Mouse (Mus musculus) spleen, adult 18-20 months (tissue): ENCODE measurements around the gene Duox2.
A peak's percentile ranks its signal among the peaks of the same experiment; 100 is the strongest.

Experiments
- DNase-seq, 2 experiments: peaks; one replicate each; pipeline ENCODE4 v3.0.0; 2022; ENCODE audit warnings: mixed read lengths in 2 of 2

The Duox2 gene

DNA sequence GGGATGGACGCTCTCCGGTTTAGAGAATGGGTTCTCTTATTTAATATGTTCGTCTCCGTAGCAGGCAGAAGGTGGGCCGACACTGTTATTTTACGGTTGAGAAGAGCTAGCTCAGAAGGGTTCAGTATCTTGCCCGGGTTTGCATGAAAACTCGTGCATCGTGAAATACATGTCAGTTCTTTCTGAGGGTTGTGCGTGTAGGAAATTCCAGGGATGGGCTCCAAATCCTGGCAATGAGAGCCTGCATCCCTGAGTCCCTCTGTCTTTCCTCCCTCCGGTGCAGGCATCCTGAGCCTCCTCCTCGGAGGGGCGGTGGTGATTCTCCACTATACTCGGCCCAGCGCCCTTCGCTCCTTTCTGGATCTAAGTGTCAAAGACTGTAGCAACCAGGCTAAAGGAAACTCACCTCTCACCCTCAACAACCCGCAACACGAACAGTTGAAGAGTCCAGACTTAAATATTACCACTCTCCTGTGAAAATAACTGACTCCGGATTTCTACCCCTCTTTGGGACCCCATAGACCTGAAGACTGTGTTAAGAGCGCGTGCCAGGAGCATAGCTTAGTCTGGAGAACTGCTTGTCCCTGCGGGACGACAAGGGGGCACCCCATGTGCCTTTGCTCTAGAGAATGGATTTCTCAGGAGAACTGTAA lies 3.8 kb upstream of the Duox2 start:
- DNase-seq = no peak

DNA sequence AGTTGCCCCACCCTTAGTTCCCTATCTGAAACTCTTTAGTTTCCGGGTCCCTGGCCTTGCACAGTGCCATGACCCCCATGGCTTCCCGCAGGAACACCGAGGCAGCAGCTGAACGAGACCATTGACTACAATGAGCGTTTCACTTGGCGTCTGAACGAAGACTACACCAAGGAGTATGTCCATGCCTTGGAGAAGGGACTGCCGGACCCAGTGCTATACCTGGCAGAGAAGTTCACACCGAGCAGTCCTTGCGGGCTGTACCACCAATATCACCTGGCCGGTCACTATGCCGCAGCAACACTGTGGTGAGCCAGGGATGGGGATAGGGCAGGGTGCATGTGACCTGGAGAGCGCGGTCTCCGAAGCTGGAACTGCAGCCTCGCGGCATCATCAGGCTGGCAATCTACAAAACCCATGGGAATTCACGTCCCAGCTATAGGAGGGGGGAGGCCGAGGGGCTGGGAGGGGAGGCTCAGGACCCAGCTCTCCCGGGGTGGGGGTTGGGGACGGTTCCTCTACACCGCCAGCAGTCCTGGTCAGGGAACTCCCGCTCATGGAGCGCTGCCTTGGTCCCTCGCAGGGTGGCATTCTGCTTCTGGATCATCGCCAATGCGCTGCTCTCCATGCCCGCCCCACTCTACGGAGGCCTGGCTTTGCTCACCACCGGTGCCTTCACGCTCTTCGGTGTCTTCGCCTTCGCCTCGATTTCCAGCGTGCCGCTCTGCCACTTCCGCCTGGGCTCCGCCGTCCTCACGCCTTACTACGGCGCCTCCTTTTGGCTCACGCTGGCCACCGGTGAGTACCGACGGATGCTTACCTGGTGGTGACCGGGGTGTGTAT lies 3.1 kb upstream of the Duox2 start:
- peak in 1 of 2 experiments; percentile 33 for DNase-seq

DNA sequence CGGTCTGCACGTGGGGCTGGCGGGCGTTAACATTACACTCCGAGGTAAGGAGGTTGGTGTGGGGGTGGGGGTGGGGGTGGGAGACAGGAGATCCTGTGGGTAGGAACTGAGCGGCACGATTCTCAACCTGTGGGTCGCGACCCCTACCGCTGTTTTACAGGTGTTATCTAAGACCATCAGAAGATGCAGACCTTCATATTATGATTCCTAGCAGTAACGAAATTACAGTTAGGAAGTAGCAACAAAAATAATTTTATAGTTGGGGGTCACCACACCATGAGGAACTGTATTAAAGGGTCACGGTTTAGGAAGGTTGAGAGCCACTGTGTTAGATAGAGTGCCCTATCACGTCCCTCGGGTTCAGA lies 2.4 kb upstream of the Duox2 start:
- DNase-seq = no peak

DNA sequence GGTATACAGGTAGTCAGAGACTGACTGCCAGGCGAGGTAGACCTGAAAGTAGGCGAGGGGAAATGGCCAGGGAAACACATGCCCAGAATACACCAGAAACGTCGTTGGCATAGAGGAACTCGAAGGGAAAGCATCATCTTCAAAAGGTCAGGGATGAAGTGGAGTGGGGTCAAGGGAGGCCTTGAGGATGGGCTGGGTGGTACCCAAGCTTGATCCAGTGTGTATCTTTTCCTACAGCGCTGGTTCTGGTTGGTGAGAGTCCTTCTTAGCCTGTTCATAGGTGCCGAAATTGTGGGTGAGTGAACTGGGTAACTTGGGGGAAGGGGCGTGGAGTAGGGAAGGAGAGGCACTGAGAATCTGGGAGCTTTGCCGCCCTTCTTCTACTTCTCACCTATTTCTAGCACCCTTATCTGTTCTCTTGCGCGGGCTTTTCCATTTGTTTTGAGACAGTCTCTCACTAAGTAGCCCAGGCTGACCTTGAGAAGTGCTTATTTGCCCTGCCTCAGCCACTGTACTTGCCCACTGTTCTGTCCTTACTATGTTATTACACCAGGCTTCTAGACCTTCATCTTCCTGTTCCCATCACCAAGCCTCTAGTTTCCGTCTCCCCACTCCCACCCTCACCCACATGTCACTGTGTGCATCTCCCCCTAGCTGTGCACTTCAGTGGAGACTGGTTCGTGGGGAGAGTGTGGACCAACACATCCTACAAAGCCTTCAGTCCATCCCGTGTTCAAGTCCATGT lies 1.8 kb upstream of the Duox2 start:
- no peak for DNase-seq

DNA sequence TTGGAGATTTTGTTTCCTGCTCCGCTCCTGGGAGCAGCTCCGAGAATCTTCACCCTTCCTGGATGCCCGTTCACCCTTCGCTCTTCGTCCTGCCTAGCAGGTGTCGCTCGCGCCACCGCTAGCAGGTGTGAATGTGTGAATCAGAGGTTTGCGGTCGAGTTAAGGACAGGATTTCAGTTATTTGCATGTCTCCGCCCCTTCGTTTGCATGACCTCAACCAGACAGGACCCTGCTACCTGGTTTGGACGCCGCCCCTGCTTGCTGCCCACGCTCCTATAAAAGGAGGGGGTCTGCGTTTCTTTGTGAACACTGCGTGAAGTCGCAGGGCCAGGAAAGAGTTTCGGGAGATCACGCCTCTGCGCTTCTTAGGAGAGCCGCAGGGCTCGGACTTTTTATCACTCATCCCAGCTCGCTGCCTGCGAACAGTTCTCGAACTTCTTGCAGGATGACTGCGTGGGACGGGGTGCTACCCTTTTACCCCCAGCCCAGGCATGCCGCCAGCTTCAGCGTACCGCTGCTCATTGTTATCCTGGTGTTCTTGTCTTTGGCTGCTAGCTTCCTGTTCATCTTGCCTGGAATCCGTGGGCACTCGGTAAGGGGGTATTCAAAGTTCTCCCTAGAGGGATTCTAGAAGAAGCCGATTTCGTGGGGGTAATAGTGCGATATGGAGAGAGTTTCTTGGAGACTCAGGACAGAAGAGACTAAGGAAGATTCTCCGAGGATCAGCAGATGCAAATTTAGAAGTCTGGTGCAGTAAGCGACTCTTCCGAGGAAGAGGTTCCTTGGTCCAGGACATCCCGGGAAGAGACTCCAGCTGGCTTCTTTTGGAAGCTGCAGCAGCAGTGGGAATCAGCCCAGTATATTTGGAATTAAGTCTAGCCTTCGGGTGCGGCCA lies 594 bp upstream of the Duox2 start, which contains the start of gene Duoxa2:
TSS of gene Duoxa2 (plus strand) at position 305 of the 895 bp plus-strand sequence.
- DNase-seq = peak in 1 of 2 experiments; percentile 7

DNA sequence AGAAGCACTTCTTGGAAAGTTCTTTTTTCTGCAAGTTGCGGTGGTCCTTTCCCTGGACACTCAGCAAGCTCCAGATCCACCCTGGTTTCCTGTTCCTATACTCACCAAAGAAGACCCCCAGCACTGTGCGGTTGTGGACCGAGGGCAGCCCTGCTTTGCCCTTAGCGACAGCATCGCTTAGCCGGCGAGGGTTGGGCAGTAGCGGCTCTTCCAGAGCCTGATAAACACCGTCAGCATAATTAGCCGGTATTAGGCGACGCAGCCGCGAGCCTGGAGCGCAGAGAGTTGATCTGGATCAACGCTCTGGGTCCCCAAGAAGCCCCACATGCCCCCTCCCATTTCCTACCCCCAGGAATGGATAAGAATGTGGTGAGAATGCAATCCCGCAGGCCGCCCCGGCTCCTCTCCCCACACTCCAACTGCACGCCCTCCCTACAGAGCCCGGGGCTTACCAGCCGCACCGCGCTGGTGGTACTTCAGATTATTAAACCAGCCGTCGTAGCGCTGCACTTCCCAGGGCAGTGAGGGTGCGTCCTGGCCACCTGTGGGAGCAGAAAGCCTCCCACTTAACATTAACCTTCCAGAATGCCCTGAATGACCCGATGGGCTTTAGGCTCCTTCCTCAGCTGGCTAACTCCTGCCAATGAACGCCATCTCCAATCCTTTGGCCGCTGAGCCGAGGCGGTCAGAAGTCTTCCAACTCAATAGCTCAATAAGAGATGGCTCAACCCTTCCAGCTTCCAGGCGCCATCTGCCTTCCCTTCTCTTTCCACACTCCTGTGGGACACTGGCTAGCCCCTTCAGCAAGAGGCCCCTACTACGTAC lies 766 bp downstream of the Duox2 start:
- no peak for DNase-seq

DNA sequence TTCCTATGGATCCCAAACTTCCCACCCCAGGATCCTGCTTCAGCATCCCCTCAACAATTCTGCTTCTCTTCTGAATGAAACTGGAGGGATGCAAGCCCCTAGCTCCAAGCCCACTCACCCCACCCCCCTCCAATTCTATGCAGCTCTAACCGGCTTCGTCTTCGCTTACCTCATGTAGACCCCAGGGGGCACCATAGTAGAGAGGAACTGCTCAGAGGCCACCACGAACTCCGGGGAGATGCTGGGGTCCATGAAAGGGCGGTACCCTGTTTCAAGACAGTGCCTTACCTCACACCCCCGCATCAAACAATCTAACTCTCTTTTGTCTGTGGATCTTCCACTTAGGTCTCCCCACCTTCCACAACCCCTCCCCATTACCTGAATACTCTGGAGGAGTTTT lies 3.3 kb downstream of the Duox2 start:
- DNase-seq = no peak

DNA sequence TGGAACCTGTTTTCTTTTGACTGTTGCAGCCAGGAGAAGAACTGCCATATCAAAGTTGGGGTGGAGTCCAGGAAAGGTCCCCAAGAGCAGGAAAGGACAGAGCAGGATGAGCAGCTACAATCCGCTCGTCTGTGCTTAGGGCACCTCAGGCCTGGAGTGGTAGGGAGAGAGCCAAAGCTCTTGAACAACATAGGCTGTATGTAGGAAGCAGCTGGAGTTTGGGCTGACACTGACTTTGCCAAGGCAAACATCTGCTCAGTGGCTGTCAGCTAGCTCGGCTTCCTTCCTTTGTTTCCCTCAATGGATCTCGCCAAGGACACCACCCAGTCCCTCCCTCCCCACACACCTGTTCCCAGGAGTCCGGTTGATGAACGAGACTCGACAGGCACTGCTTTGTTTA lies 12.1 kb downstream of the Duox2 start:
- no peak for DNase-seq

DNA sequence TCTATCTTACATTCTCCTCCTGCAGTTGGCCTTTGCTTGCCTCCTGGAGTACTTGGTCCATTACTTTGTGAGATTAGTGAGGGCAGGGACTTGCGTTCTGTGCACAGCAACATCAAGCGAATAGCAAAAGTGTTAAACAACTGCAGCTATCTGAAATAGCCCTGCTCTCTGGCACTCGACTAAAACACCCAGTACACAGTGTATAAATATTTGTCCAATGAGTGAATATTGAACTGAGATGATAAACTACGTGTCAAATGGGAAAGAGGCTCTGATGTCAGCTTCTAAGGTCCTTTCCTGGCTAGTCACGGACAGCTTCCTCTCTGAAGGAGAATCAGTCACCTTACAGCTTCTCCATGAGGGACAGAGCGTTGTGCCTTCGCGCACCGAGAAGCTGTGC lies 14.2 kb downstream of the Duox2 start:
- DNase-seq = no peak

DNA sequence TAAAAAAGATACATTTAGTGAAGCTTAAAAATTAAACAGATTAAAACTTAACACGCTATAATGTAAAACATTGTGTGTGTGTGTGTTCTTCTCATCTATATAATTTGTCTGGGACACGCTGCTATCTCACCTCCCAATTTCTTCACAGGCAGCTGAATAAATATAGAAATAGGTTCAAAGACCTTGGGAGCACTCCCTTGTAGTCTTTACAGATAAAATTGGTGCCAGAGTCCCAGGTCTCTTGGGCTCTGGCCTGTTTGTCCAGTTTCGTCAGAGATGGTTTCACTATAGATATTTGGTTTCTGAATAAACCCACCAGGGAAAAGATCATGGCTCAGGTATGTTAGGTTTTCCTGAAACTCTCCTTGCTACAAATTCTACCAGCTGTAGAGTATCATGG lies 19.5 kb downstream of the Duox2 start:
- no peak for DNase-seq

DNA sequence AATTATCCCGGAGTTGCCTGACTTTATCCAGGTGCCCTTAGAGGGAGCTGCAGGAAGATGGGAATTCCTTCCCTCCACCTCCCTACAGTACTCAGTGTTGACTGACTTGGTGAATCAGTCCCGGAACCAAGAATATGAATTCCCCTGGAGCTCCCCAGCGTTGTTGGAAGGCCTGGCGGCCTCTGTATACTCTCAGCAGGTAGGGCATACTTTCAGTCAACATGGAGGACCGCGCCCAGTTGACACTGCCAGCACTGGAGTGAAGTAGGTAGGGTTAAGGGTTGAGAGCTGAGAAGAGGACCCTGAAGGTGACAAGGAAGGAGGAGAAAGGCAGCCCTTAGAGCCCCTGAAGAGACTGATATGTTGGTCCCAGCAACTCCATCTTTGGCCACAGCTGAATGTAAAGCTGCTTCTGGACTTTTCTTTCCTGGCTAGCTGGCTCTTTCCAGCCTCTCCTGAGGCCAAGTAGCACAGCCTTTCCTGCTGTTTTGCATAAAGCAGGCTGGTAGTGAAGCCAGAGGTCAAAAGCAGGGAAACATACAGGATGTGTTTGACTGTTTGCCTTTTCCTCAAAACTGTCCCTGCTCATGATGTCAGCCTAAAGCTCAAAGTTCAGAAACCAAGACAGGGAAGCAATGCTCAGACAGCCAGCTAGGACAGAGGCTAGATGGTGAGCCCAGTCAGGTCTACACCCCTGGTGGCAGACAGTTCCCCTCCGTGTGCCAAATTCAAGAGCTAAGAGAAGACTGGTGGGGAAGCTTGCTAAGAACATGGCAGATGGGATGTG lies 31.6 kb downstream of the Duox2 start:
- no peak for DNase-seq

DNA sequence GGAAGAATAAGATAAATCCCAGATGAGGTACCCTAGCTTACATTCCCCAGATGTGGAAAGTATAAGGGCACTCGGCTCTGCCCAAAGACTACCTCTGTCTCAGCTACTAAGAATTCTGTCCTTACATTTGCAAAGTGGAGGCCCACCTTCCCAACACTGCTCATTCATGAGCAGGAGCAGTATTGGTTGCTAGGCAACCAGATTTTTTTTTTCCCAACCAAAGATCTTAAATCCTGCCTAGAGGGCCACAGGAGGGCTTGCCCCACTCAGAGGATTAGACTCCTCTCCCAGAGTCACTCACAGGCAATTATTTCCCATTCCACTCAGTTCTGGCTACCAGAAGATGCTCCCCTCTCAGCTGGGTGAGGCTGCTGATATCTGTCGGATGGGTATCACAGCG lies 33.6 kb downstream of the Duox2 start:
- no peak for DNase-seq

DNA sequence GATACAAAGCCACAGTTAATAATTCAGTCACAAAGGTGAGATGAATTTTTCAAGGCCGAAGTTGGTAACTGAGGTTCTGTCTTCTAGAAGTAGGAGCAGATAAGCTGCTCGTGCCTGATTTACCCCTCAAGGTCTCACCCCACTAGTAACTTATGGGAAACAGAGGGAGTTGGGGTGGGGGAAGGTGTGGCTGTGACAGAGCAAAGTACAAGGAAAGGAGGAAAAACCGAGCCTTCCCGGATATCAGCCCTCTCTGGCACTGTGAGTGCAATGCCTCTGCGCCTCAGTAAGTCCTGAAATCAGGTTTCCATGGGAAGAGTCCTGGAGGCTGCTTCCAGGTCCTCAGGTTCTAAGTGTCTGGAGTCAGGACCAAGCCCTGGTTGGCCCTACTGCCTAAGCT lies 37.5 kb downstream of the Duox2 start:
- no peak for DNase-seq

DNA sequence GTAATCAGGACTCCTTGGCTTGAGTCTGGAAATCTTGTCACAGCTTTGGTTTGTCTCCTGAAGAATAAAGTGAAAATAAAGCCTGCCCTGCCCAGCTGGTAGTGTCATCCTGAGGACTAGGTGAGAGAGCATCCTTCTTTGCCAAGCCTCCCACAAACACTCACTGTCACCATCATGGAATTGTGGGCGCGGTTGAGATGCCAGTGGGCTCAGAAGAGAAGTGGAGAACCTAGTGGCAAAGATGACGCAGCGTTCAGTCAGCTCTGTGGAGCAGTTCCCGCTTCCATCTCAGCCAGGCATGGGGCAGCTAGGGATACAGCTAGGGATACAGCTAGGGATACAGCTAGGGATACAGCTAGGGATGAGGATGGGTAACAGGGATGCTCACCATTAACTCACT lies 42.3 kb downstream of the Duox2 start:
- DNase-seq = no peak

DNA sequence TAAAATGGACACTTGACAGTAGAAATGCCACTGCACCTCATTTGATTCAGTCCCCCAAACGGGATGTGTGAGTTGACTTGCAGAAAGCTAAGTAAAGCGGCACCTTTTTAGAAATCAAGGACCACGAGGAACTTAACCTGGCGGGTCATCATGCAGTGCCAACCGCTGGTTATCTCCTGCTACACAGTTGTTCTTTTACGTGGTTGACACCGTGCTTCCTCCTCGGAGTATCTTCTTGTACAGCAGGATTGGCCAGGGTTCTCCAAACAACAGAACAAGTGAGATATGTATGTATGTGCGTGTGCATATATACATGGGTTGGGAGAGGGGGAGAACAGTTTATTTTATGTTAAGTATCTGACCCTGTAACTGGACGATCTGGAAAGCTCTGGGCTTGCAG lies 50.5 kb downstream of the Duox2 start:
- DNase-seq = no peak

DNA sequence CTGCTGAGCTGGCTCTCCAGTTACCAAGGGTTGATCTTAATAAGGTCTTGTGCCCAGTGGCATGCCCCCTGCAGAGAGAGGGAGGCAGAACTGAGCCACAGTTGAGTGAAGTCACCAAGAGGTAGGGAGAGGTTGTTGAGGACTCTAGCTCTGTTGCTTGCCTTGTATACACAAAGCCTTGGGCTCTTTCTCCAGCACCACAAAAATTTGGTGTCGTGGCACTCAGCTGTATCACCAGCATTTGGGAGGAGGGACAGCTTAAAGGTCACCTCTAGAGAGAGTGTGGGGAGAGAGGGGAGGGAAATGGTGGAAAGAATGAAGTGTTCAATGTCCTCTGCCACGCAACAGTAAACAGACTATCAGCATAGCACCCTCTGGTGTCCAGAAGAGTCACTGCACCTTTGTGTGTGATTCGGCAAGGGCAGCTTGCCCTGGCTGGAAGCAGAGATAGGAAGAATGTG lies 54.5 kb downstream of the Duox2 start:
- peak; percentile 12 to 59 for DNase-seq

DNA sequence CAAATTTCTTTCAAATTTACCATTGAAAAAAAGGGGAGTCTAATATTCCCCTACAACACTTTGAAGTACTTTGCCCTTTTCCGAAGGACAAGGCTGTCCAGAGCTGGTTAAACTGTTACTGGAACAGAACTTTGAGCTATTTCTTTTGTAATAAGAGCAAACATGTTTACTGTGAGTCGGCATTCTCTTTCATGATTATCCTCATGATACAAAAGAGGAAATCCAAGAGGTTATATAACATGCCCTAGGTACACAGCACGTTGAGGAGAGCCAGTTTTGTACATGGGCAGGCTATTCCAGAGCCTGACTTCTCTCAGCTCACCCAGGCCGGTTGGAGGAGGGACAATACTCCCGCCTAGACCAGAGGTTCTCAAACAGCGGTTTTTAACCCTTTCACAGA lies 56.3 kb downstream of the Duox2 start:
- no peak for DNase-seq

DNA sequence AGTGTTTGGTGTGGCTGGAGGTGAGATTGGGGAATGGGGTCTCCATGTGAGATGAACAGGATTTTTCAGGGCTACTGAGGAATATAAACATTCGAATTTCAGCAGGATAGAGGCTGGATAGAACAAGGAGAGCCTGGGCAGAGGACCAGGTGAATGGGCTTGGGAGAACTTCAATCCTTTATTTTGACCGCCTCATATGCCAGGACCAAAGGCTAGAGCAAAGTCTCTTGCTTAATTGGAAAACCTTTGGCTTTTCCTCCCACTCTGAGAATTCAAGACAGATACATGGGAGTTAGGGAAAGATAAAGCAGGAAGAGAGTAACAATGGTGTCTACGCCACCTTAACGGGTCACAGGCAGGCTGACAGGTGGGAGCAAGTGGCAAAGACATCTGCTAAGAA lies 57.0 kb downstream of the Duox2 start:
- no peak for DNase-seq

DNA sequence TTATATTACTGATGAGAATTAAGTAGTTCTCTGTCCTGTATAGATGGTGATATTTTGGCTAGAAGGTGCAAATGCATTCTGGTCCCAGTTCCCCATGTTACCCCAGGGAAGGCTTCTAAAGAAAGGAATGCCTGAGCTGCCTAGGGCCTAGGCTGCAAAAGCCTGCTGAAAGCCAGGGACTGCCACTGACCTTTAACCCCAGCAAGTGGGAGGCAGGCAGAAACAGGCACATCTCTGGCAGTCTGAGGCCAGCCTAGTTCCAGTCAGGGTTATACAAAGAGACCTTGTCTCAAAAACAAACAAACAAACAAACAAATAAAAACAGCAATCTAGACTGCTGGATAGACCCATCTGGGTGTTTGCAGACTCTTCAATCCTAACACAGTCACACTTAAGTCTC lies 57.5 kb downstream of the Duox2 start:
- no peak for DNase-seq

DNA sequence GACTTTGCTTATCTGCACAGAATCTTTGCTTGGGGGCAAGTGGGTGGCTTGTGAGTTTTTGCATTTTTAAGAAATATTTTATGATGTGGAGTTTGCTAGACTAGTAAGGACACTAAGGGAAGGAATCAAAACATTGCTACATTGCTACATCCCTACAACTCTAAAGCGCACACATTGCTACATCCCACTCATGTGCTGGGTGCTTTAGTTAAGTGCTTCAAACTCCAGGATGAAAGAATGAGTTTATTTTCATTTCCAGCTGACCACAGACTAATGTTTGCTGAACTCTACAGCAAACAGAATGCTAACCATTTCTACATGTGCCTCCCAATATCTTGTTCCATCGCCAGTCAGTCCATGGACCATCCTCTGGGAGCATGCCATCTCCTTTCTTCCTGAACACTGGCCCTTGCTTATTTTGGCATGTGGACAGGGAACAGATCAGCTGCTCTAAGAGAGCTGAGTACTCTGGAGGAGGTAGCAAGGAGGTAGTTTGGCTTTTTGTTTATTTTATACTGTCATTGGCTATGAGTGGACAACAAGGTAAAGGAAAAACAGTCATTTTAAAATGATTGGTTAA lies 60.3 kb downstream of the Duox2 start:
- no peak for DNase-seq

DNA sequence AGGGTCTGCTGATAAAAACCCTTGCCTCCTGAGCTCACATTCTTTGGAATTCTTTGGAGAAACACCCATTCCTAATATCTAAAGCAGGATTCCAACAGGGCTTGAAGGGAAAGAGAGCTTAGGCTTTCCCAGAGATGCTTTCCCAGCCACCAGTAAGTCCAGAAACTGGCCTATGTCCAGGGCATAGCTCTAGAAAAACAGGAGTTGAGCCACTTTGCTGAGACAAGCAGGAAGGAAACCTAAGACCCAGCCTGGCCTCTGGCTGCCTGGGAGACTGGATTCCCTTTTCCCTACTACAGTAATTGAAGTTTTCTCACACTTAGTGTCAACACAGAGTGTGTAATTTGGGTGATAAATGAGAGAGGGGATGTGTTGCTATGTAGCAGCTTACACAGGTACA lies 61.9 kb downstream of the Duox2 start:
- no peak for DNase-seq
